In the genomic region with DNA sequence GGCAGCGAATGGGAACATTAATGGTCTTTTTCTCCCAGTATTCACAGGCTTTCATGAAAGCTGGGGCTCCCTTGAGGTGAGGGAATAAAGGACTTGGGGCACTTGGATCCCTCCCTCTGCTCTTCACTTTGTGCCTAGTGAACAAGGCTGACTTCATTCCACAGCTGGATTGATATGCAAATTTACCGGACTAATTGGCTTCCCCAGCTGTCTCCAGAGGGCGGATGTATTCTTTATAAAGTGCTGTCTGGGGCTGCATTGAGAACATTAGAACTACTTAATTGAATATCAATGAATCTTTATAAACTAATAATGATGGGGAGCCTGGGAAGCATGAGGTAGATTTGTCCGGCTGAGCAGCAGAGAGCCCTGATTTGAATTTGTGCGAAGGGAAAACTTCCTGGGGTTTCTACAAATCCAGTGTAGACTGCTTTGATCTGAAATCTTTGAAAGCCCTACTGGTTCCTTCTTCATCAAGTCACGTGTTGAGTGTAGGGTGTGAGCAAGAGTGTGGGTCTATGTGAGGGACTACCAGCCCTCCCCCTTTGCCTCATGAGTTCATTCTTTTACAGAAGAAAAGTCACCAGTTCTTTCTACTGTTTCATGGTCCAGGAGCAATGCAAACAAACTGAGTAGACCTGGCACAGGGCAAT, we compare ENCODE assay signal across 16 mouse cellular contexts. TPM values are rescaled to one million over a fixed set of nuclear protein-coding genes. Genes with fewer than 3 reads are reported as not detected.
DNase-seq lines count a peak whose midpoint lies in the region; ATAC-seq lines count a peak whose summit lies in the region.
"Had no signal": no experiment of that assay in that cellular context is flagged by ENCODE, and none has a peak within 500 bp of the region (broad histone marks: within the 10 kb centered on the region; RNA-seq: fewer than 3 reads in every experiment).

No protein-coding gene starts in this region.

- DNase-seq in neural tube, embryonic 11.5 days (ENCODE audit: low spot score): peak; percentile 18
- DNase-seq in neural tube, embryonic 10.5 days (ENCODE audit: extremely low spot score, low spot score): no peak
- peak; percentile 76 for DNase-seq in forebrain, embryonic 14.5 days (ENCODE audit: low spot score)
- peak; percentile 0 for DNase-seq in mesoderm, embryonic 11.5 days (ENCODE audit: low read depth, low spot score)
- DNase-seq in urinary bladder, adult 18-20 months (ENCODE audit: low spot score in 2 of 2): no peak
- DNase-seq in urinary bladder, postnatal 4 days (ENCODE audit: low spot score in 2 of 2): no peak
- no peak for DNase-seq in liver, embryonic 11.5 days (ENCODE audit: low spot score)
- DNase-seq: cerebellum, adult 9-10 months; kidney, postnatal 10 days; layer of hippocampus, adult 9-11 months; liver, embryonic 13.5 days had no signal

- ATAC-seq in neural tube, embryonic 11.5 days (ENCODE audit: insufficient read depth, low FRiP score, low TSS enrichment): peak; percentile 73
- ATAC-seq in forebrain, embryonic 14.5 days: peak; percentile 97
- ATAC-seq in neural tube, embryonic 15.5 days (ENCODE audit: low FRiP score): peak; percentile 47
- ATAC-seq in liver, embryonic 11.5 days (replicated peaks; ENCODE audit: low FRiP score): no peak
- ATAC-seq: intestine, embryonic 15.5 days; lung, postnatal 0 days had no signal

- whole genome bisulfite sequencing in neural tube, embryonic 11.5 days: 28% methylated on average over 6 of the region's 6 CpGs
- WGBS in forebrain, embryonic 14.5 days: 21% methylated on average over 6 of the region's 6 CpGs
- WGBS in neural tube, embryonic 15.5 days: 15% methylated on average over 6 of the region's 6 CpGs
- 32% methylated on average over 6 of the region's 6 CpGs for WGBS in liver, embryonic 11.5 days

- no peak overlapping the region for H3K9ac ChIP-seq in neural tube, embryonic 11.5 days (ENCODE audit: low read length)
- H3K9ac ChIP-seq in forebrain, embryonic 14.5 days (ENCODE audit: low read length): no peak overlapping the region
- H3K9ac ChIP-seq in neural tube, embryonic 15.5 days (replicated peaks): no peak overlapping the region
- no peak overlapping the region for H3K9ac ChIP-seq in liver, embryonic 11.5 days (ENCODE audit: low read depth, low read length)
- H3K9ac ChIP-seq: embryonic facial prominence, embryonic 13.5 days; heart, embryonic 15.5 days; intestine, embryonic 15.5 days; liver, embryonic 13.5 days had no signal

- H3K4me2 ChIP-seq in neural tube, embryonic 11.5 days (ENCODE audit: low read depth): no peak overlapping the region
- H3K4me2 ChIP-seq in forebrain, embryonic 14.5 days (ENCODE audit: low read length): no peak overlapping the region
- H3K4me2 ChIP-seq in neural tube, embryonic 15.5 days: no peak overlapping the region
- H3K4me2 ChIP-seq in liver, embryonic 11.5 days: no peak overlapping the region
- H3K4me2 ChIP-seq: embryonic facial prominence, embryonic 13.5 days; heart, embryonic 15.5 days; intestine, embryonic 15.5 days; liver, embryonic 13.5 days had no signal

- no peak overlapping the region for H3K27ac ChIP-seq in neural tube, embryonic 11.5 days (ENCODE audit: low read depth, low read length)
- H3K27ac ChIP-seq in forebrain, embryonic 14.5 days (ENCODE audit: low read depth, low read length): no peak overlapping the region
- H3K27ac ChIP-seq in neural tube, embryonic 15.5 days (replicated peaks): no peak overlapping the region
- no peak overlapping the region for H3K27ac ChIP-seq in liver, embryonic 11.5 days (ENCODE audit: low read depth, low read length)
- H3K27ac ChIP-seq: embryonic facial prominence, embryonic 13.5 days; heart, embryonic 15.5 days; intestine, embryonic 15.5 days; liver, embryonic 13.5 days had no signal

- no peaks in the 10 kb centered on the region for H3K27me3 ChIP-seq in neural tube, embryonic 11.5 days (ENCODE audit: control insufficient read depth, insufficient read depth, low read length)
- H3K27me3 ChIP-seq in forebrain, embryonic 14.5 days (replicated peaks; ENCODE audit: control insufficient read depth, insufficient read depth, low read length): 0 out of 2 replicates have a peak, but pooled peaks cover 3% of the 10 kb centered on the region
- H3K27me3 ChIP-seq in neural tube, embryonic 15.5 days (replicated peaks): no peaks in the 10 kb centered on the region
- H3K27me3 ChIP-seq in liver, embryonic 11.5 days (replicated peaks; ENCODE audit: control insufficient read depth, insufficient read depth, low read length): no peaks in the 10 kb centered on the region
- H3K27me3 ChIP-seq: embryonic facial prominence, embryonic 13.5 days; heart, embryonic 15.5 days; intestine, embryonic 15.5 days; liver, embryonic 13.5 days had no signal

- H3K4me3 ChIP-seq in neural tube, embryonic 11.5 days (ENCODE audit: low read depth, low read length): no peak overlapping the region
- no peak overlapping the region for H3K4me3 ChIP-seq in forebrain, embryonic 14.5 days (ENCODE audit: low read depth, low read length)
- no peak overlapping the region for H3K4me3 ChIP-seq in neural tube, embryonic 15.5 days (replicated peaks)
- H3K4me3 ChIP-seq in liver, embryonic 11.5 days (ENCODE audit: low read depth, low read length): no peak overlapping the region
- H3K4me3 ChIP-seq: embryonic facial prominence, embryonic 13.5 days; heart, embryonic 15.5 days; intestine, embryonic 15.5 days; liver, embryonic 13.5 days had no signal

- no peaks in the 10 kb centered on the region for H3K36me3 ChIP-seq in neural tube, embryonic 11.5 days (ENCODE audit: control insufficient read depth, insufficient read depth, low read length)
- no peaks in the 10 kb centered on the region for H3K36me3 ChIP-seq in forebrain, embryonic 14.5 days (ENCODE audit: control insufficient read depth, insufficient read depth, low read length)
- H3K36me3 ChIP-seq in neural tube, embryonic 15.5 days: no peaks in the 10 kb centered on the region
- H3K36me3 ChIP-seq in liver, embryonic 11.5 days (ENCODE audit: control insufficient read depth, insufficient read depth, low read length): no peaks in the 10 kb centered on the region
- H3K36me3 ChIP-seq: embryonic facial prominence, embryonic 13.5 days; heart, embryonic 15.5 days; intestine, embryonic 15.5 days; liver, embryonic 13.5 days had no signal

- H3K4me1 ChIP-seq in neural tube, embryonic 11.5 days (ENCODE audit: control insufficient read depth, insufficient read depth, low read length): no peaks in the 10 kb centered on the region
- H3K4me1 ChIP-seq in forebrain, embryonic 14.5 days (ENCODE audit: control insufficient read depth, insufficient read depth, low read length): no peaks in the 10 kb centered on the region
- H3K4me1 ChIP-seq in neural tube, embryonic 15.5 days: no peaks in the 10 kb centered on the region
- no peaks in the 10 kb centered on the region for H3K4me1 ChIP-seq in liver, embryonic 11.5 days (replicated peaks; ENCODE audit: control insufficient read depth, insufficient read depth, low read length)
- H3K4me1 ChIP-seq: embryonic facial prominence, embryonic 13.5 days; heart, embryonic 15.5 days; intestine, embryonic 15.5 days; liver, embryonic 13.5 days had no signal

- no peaks in the 10 kb centered on the region for H3K9me3 ChIP-seq in neural tube, embryonic 11.5 days (ENCODE audit: control insufficient read depth, low read length)
- H3K9me3 ChIP-seq in forebrain, embryonic 14.5 days (replicated peaks; ENCODE audit: control insufficient read depth, low read length): no peaks in the 10 kb centered on the region
- no peaks in the 10 kb centered on the region for H3K9me3 ChIP-seq in neural tube, embryonic 15.5 days (replicated peaks)
- no peaks in the 10 kb centered on the region for H3K9me3 ChIP-seq in liver, embryonic 11.5 days (ENCODE audit: control insufficient read depth, low read length)
- H3K9me3 ChIP-seq: embryonic facial prominence, embryonic 13.5 days; heart, embryonic 15.5 days; intestine, embryonic 15.5 days; liver, embryonic 13.5 days had no signal

RNA-seq across cellular contexts. Expression of a gene that starts 37.5 kb away (rescaled TPM):
- 0.11 and 0.61 TPM in 2 replicates for polyA plus RNA-seq in neural tube, embryonic 11.5 days (2014; fragmentation: Nextera tagmentation; extraction: Ambion mirVana)
- 2.4 and 2.7 TPM in 2 replicates for polyA plus RNA-seq in forebrain, embryonic 14.5 days (2014; fragmentation: Nextera tagmentation; extraction: Ambion mirVana)
- 0.75 and 1.0 TPM in 2 replicates for polyA plus RNA-seq in neural tube, embryonic 15.5 days (2015; fragmentation: Nextera tagmentation; extraction: Ambion mirVana)
- polyA plus RNA-seq in liver, embryonic 11.5 days (2014; fragmentation: Nextera tagmentation; extraction: Ambion mirVana): 0.55 and 0.71 TPM in 2 replicates
- polyA plus RNA-seq: lung, postnatal 0 days had no signal

Comparison
In these comparisons a context has a peak if more than half of its experiments do, and no peak if none do; other contexts are left out.
1. DNase-seq: peak in neural tube, embryonic 11.5 days (single experiment), forebrain, embryonic 14.5 days (single experiment) and mesoderm, embryonic 11.5 days (single experiment); none in neural tube, embryonic 10.5 days (single experiment), urinary bladder, adult 18-20 months (0 of 2), urinary bladder, postnatal 4 days (0 of 2) and liver, embryonic 11.5 days (single experiment).